Mouse (Mus musculus) lung, postnatal 0 days (tissue): Measurements from ENCODE around the gene Mef2c.

Experiments
- CTCF ChIP-seq: IDR thresholded peaks from 2 replicates; pipeline ENCODE4 v1.5.1; 2016; ENCODE audit warnings: antibody characterized with exemption, mild to moderate bottlenecking
- EP300 ChIP-seq: IDR thresholded peaks from 2 replicates; pipeline ENCODE4 v1.6.1; 2016; ENCODE audit warnings: antibody characterized with exemption, mild to moderate bottlenecking, control low read depth

- TF ChIP-seq CTCF (no peak), EP300 (no peak)
Measured at GRCm38 (mm10) chr13:83529729-83530314, 26.0 kb downstream of the Mef2c start.
